Mouse (Mus musculus) limb, embryonic 13.5 days (tissue): ENCODE results near the gene Nufip1. TPM values are rescaled to one million over a fixed set of nuclear protein-coding genes. Genes with fewer than 3 reads are reported as not detected.

Source experiments
- polyA plus RNA-seq: library from polyadenylated mRNA; unstranded; fragments of >200 nt; fragmentation: Nextera tagmentation; extraction: Ambion mirVana; gene quantifications from 2 replicates; pipeline ENCODE4 v1.2.1, GENCODE M21; 2015

Gene Nufip1
- polyA plus RNA-seq, 1 experiment from 2014 or later = 18.5 TPM

Other genes with a start within 250 kb of the Nufip1 start
- gene Kctd4, start 155.9 kb upstream of the Nufip1 start, polyA plus RNA-seq = 1.4 and 1.6 TPM in 2 replicates
- 41.4 TPM in 2 replicates for gene Gtf2f2, start 100.0 kb upstream of the Nufip1 start, polyA plus RNA-seq
- gene Gpalpp1, start 131 bp upstream of the Nufip1 start, polyA plus RNA-seq = 12.6 and 13.0 TPM in 2 replicates